Mouse (Mus musculus) central nervous system, embryonic 14 days (tissue): ENCODE data around the gene Tppp2. TPM values are rescaled to one million over a fixed set of nuclear protein-coding genes. Genes with fewer than 3 reads are reported as not detected.

Experiments used
- polyA plus RNA-seq: library from polyadenylated mRNA; depleted of rRNA; stranded (reverse); fragments of >200 nt; gene quantifications from 2 replicates; pipeline ENCODE4 v1.2.3, GENCODE M21; 2012; rRNA removed

Gene Tppp2
- not detected in 2 replicates for polyA plus RNA-seq

DNA sequence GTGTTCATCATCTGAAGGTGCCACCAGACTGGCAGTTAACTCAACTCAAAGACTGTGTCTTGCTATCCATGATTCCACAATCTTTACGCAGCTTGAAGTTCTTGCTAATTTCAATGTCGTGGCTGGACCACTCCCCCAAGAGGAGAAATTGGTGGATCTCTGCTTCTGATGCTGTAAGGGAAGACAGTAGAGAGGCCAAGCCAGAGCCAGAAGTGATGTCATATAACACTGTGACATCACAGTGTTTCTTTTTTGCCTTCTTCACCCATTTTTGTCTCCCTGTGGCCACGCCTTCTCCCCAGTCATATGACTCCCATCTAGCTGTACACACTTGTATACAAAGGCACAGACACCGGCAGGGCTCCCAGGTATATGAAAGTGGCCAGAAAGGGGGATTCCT is at the start of gene Tppp2:
Gene Tppp2 (plus strand): TSS at position 301 of the 400 bp plus-strand sequence.

DNA sequence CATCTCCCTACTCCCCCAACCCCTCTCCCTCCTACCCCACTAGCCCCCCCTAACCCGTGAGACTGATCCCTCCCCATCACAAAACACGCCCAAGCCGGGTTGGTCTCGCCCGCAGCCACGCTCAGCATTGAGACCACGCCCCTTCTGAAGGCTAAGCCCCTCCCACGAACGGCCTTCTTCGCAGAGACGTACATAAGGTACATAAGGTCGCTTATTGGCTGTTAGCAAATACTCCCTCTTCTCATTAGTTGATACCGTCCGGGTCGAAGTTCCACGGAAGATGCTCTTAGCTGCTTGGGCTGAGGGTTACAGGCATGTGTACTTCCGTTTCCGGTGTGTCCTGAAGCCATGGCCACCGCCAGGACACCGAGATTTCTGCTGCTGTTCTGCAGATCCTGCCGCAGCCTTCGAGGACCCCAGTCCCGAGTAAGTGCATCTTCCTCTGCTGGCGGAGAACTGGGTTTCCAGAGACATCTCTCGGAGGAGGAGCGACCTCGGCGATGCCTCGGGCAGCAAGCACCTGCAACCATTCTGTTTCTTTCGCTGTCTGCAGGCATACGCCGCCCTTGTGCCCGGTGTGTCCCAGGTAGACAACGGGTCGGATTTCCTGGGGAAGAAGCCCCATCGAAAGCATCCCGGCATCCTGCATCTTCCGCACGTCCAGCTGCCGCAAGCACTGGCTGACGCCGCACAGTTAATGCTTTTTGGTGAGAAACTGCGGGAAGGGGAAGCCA is 33.5 kb upstream of the Tppp2 start, which contains the start of gene Mettl17:
Gene Mettl17 (plus strand): TSS at position 245 of the 734 bp plus-strand sequence.

DNA sequence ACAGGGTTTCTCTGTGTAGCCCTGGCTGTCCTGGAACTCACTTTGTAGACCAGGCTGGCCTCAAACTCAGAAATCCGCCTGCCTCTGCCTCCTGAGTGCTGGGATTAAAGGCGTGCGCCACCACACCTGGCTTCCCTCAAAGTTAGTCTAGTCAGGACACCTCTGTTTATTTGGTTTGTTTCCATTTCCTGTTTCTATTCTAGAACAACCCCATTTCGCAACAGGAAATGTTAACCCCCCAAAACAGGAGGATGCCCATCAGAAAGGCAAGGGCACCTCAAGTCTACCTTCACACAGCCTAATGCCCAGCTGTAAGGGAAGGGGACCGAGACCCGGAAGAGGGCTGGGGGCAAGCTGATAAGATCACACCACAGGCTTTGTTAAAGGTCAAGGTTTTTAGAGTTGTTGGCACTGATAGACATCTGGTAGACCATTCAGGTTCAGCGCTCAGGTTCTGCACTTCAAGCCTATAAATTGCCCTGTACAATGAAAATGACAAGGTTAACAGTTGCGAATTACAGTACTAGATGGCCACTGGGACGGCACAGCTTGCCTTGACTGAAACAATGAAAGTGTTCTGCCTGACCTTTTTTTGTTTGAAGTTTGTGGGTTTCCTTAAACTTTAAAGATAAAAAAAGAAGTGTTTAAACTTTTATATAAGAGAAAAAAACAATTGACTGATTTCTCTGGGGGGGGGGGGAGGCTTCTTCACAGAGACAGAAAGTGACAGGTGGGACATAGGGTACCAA is 25.9 kb upstream of the Tppp2 start, which contains the start of gene Slc39a2:
Gene Slc39a2 (plus strand): TSS at position 699 of the 749 bp plus-strand sequence.

DNA sequence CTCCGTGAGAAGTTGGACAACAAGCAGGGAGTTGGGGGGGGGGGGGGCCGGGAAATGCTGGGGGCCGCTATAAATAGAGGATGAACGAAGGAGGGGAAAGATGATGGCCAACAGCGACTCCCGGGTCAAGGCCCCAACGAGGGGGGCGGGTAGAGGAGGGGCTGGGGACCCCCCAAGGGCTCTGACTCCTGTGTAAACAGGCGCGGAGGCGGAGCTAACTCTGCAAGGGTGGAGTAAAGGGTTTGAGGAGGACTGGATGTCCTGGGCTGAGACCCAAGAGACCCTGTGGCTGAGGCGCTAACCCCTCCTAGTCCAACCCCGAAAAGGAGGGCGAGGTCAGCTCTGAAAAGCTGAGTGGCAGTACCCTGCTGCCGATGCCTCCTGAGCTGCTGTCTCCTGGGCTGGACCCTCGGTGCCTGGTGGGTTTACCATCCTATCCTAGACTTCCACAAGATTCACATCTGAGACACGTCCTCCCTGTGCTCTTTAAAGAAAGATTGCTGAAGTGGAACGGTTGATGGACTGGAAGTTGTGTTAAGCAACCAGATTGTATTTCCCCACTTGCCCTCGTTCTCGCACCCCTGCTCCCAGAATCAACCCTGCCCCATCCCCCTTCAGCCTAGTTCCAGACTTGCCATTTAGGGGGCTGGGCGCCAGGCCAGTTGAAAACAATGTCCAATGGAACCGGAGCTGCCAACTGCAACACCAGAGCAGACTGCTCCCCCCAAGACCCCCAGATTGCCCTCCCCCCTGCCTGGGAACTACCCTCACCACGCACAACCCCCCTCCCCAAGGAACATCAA is 4.1 kb upstream of the Tppp2 start, which contains the start of gene Ndrg2:
Gene Ndrg2 (minus strand): TSS at position 199 of the 803 bp plus-strand sequence.

DNA sequence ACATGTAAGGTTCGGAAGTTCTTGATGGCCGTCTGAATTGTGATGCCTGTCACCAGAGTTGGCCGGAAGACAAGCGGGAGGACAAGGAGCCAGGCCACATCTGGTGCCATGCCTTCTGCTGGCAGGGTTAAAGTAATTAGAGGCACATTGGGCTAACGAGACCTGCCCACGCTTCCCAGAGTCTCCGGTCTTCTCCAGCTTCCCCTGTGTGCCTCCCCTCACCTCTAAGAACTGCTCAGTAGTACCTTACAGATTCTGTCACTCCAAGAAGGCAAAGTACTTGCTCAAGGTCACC is 4.3 kb downstream of the Tppp2 start, which contains the start of gene Rnase13:
Gene Rnase13 (minus strand): TSS at position 203 of the 295 bp plus-strand sequence.

Other genes starting within 250 kb of the Tppp2 start
- not detected in 2 replicates for gene Gm17079, start 223.0 kb upstream of the Tppp2 start, polyA plus RNA-seq
- gene Gm5800, start 201.2 kb upstream of the Tppp2 start, polyA plus RNA-seq = not detected in 2 replicates
- gene Ang4, start 144.8 kb upstream of the Tppp2 start, polyA plus RNA-seq = not detected in 2 replicates
- gene AY358078, start 118.4 kb upstream of the Tppp2 start, polyA plus RNA-seq = not detected in 2 replicates
- gene Ear6, start 64.7 kb upstream of the Tppp2 start, polyA plus RNA-seq = 0.16 and 0.19 TPM in 2 replicates
- 70.5 and 72.2 TPM in 2 replicates for gene Mettl17, start 33.6 kb upstream of the Tppp2 start, polyA plus RNA-seq
- 11.8 and 12.0 TPM in 2 replicates for gene Slc39a2, start 25.5 kb upstream of the Tppp2 start, polyA plus RNA-seq
- gene Ndrg2, start 4.3 kb upstream of the Tppp2 start, polyA plus RNA-seq = 102 and 103 TPM in 2 replicates
- gene Rnase13, start 4.3 kb downstream of the Tppp2 start, polyA plus RNA-seq = not detected in 2 replicates
- gene Arhgef40, start 66.3 kb downstream of the Tppp2 start, polyA plus RNA-seq = 106 and 134 TPM in 2 replicates
- gene Tmem253, start 97.2 kb downstream of the Tppp2 start, polyA plus RNA-seq = 1.6 and 2.0 TPM in 2 replicates
- 150 and 179 TPM in 2 replicates for gene Zfp219, start 102.3 kb downstream of the Tppp2 start, polyA plus RNA-seq
- gene Olfr221, start 124.0 kb downstream of the Tppp2 start, polyA plus RNA-seq = 0.01 TPM in 1 of 2 replicates, not detected in the other
- 497 and 569 TPM in 2 replicates for gene Hnrnpc, start 185.6 kb downstream of the Tppp2 start, polyA plus RNA-seq
- 1.7 and 1.8 TPM in 2 replicates for gene Rpgrip1, start 192.3 kb downstream of the Tppp2 start, polyA plus RNA-seq